Mouse (Mus musculus) C2C12 (cell line): ENCODE data around the gene Tusc2. TPM values are rescaled to one million over a fixed set of nuclear protein-coding genes. Genes with fewer than 3 reads are reported as not detected.

ENCODE experiments used
- H3K27me3 ChIP-seq: one replicate; pipeline ENCODE4 v1.6.1; 2011; ENCODE audit not compliant: control insufficient read depth, insufficient read depth, insufficient read length
- H3K36me3 ChIP-seq: one replicate; pipeline ENCODE4 v1.6.1; 2011; ENCODE audit not compliant: control insufficient read depth, insufficient read depth
- H3K4me3 ChIP-seq: one replicate; pipeline ENCODE4 v1.5.1; 2011; ENCODE audit warnings: mild to moderate bottlenecking, control low read depth; ENCODE audit not compliant: poor library complexity, insufficient read depth, severe bottlenecking
- H3K79me2 ChIP-seq: one replicate; pipeline ENCODE4 v1.6.1; 2011; ENCODE audit not compliant: control insufficient read depth, insufficient read depth
- H3K79me3 ChIP-seq: one replicate; pipeline ENCODE4 v1.6.1; 2011; ENCODE audit warnings: low read depth, control low read depth
- H3ac ChIP-seq: one replicate; pipeline ENCODE3; 2011; ENCODE audit warnings: low read depth; ENCODE audit not compliant: control insufficient read depth, insufficient read length
- CEBPB ChIP-seq: IDR thresholded peaks from one replicate; pipeline ENCODE4 v1.6.1; 2011; ENCODE audit warnings: low read depth, mild to moderate bottlenecking, control low read depth, moderate library complexity
- CTCF ChIP-seq: IDR thresholded peaks from one replicate; pipeline ENCODE4 v1.5.1; 2011; ENCODE audit not compliant: control insufficient read depth, insufficient read depth, insufficient read length
- FOSL1 ChIP-seq: IDR thresholded peaks from one replicate; pipeline ENCODE4 v1.8.0; 2011; ENCODE audit warnings: mild to moderate bottlenecking, low read length; ENCODE audit not compliant: poor library complexity, insufficient read depth, severe bottlenecking
- MAX ChIP-seq: IDR thresholded peaks from one replicate; pipeline ENCODE4 v1.6.1; 2011; ENCODE audit warnings: mild to moderate bottlenecking, control low read depth
- MYOD1 ChIP-seq: IDR thresholded peaks from one replicate; pipeline ENCODE4 v1.6.1; 2011; ENCODE audit warnings: low read depth; ENCODE audit not compliant: control insufficient read depth, insufficient read length
- MYOG ChIP-seq: IDR thresholded peaks from one replicate; pipeline ENCODE4 v1.6.1; 2011; ENCODE audit not compliant: control insufficient read depth, insufficient read length; ENCODE audit errors: extremely low read depth
- USF1 ChIP-seq: IDR thresholded peaks from one replicate; pipeline ENCODE4 v1.6.1; 2011; ENCODE audit warnings: low read depth, mild to moderate bottlenecking, control low read depth, moderate library complexity
- polyA plus RNA-seq: library from polyadenylated mRNA; unstranded; fragments of >200 nt; fragmentation: generic; extraction: Trizol; gene quantifications from one replicate; pipeline ENCODE4 v1.2.1, GENCODE M21; 2012; ENCODE audit warnings: missing spikeins

The Tusc2 gene
- polyA plus RNA-seq, 1 experiment = 15.9 TPM

GRCm38 (mm10) chr9:107526198-107527026, 36.6 kb upstream of the Tusc2 start:
- Histone ChIP-seq H3K27me3 (peaks cover 67% of the 10 kb centered on the region), H3K79me3 (no peaks in the 10 kb centered on the region), H3K4me3 (no peak overlapping the region), H3ac (no peak overlapping the region), H3K79me2 (no peaks in the 10 kb centered on the region), H3K36me3 (no peaks in the 10 kb centered on the region)
- no peak for TF ChIP-seq FOSL1
- no peak for TF ChIP-seq USF1
- TF ChIP-seq MAX = no peak
- TF ChIP-seq CEBPB = no peak
- TF ChIP-seq MYOD1 = no peak
- no peak for TF ChIP-seq MYOG
- no peak for TF ChIP-seq CTCF

- peaks cover 27% of the 10 kb centered on the region for H3K79me3 ChIP-seq
- H3K79me2 ChIP-seq = peaks cover 36% of the 10 kb centered on the region
- peak within 1 kb of the TSS; percentile 77 for H3ac ChIP-seq
- peak within 1 kb of the TSS; percentile 74 for H3K4me3 ChIP-seq
- peaks cover 14% of the 10 kb centered on the region for H3K36me3 ChIP-seq
- TF ChIP-seq USF1 (no peak), FOSL1 (no peak), MYOD1 (no peak), CTCF (no peak)
- H3K27me3 ChIP-seq = no peaks in the 10 kb centered on the region
Observed at GRCm38 (mm10) chr9:107533791-107534407, 29.2 kb upstream of the Tusc2 start, which contains the start of gene Tmem115. Tmem115 (plus strand) TSS chr9:107533945.

- peaks cover 36% of the 10 kb centered on the region for H3K79me2 ChIP-seq
- H3K4me3 ChIP-seq = peak overlapping the region; percentile 74
- H3K36me3 ChIP-seq = peaks cover 15% of the 10 kb centered on the region
- peak overlapping the region; percentile 77 for H3ac ChIP-seq
- H3K27me3 ChIP-seq = no peaks in the 10 kb centered on the region
- no peak for TF ChIP-seq USF1
- no peak for TF ChIP-seq CTCF
- no peak for TF ChIP-seq MYOG
- TF ChIP-seq MYOD1 = no peak
- TF ChIP-seq FOSL1 = no peak
- no peak for TF ChIP-seq MAX
- no peak for TF ChIP-seq CEBPB
- peaks cover 27% of the 10 kb centered on the region for H3K79me3 ChIP-seq
Observed at GRCm38 (mm10) chr9:107534408-107535202, 28.4 kb upstream of the Tusc2 start.

GRCm38 (mm10) chr9:107538231-107538630, 24.8 kb upstream of the Tusc2 start:
- Histone ChIP-seq H3K79me3 (peaks cover 27% of the 10 kb centered on the region), H3ac (no peak overlapping the region), H3K27me3 (no peaks in the 10 kb centered on the region), H3K4me3 (no peak overlapping the region), H3K79me2 (peaks cover 36% of the 10 kb centered on the region), H3K36me3 (peaks cover 15% of the 10 kb centered on the region)
- TF ChIP-seq MYOG (no peak), MYOD1 (no peak), CTCF (no peak), CEBPB (no peak), FOSL1 (no peak), USF1 (no peak), MAX (no peak)

GRCm38 (mm10) chr9:107538711-107539110, 24.3 kb upstream of the Tusc2 start:
- Histone ChIP-seq H3K36me3 (peaks cover 15% of the 10 kb centered on the region), H3K4me3 (no peak overlapping the region), H3K79me2 (peaks cover 36% of the 10 kb centered on the region), H3K79me3 (peaks cover 27% of the 10 kb centered on the region), H3K27me3 (no peaks in the 10 kb centered on the region), H3ac (no peak overlapping the region)
- TF ChIP-seq CEBPB = no peak
- TF ChIP-seq MYOD1 = no peak
- no peak for TF ChIP-seq USF1
- no peak for TF ChIP-seq CTCF
- TF ChIP-seq MYOG = no peak
- no peak for TF ChIP-seq FOSL1
